Mouse (Mus musculus) lung, embryonic 16.5 days (tissue): ENCODE results near the gene Lmnb2. TPM values are rescaled to one million over a fixed set of nuclear protein-coding genes. Genes with fewer than 3 reads are reported as not detected.
A peak's percentile ranks its signal among the peaks of the same experiment; 100 is the strongest.

Source experiments
- ATAC-seq: fragments of 200-750 bp; cut with Nextera tagmentation; 2 replicates; pipeline ENCODE4 v1.8.0; 2017; ENCODE audit warnings: low read depth, mild to moderate bottlenecking, moderate library complexity
- H3K27ac ChIP-seq: fragments of 300-500 bp; sonication (generic); 2 replicates; pipeline ENCODE4 v1.5.1; 2014; ENCODE audit warnings: mild to moderate bottlenecking, control low read depth, low read length
- H3K27me3 ChIP-seq: fragments of 300-500 bp; sonication (generic); 2 replicates; pipeline ENCODE4 v1.6.1; 2014; ENCODE audit warnings: low read depth, low read length, mixed read lengths; ENCODE audit not compliant: control insufficient read depth, insufficient read depth
- H3K36me3 ChIP-seq: fragments of 300-500 bp; sonication (generic); 2 replicates; pipeline ENCODE4 v1.6.1; 2014; ENCODE audit warnings: low read length; ENCODE audit not compliant: control insufficient read depth, insufficient read depth
- H3K4me1 ChIP-seq: fragments of 300-500 bp; sonication (generic); replicated peaks from 2 replicates; pipeline ENCODE4 v1.6.1; 2014; ENCODE audit warnings: low read length, mixed read lengths; ENCODE audit not compliant: control insufficient read depth, insufficient read depth
- H3K4me2 ChIP-seq: fragments of 300-500 bp; sonication (generic); 2 replicates; pipeline ENCODE4 v1.6.1; 2014; ENCODE audit warnings: low read depth, low read length, control low read depth
- H3K4me3 ChIP-seq: fragments of 300-500 bp; sonication (generic); 2 replicates; pipeline ENCODE4 v1.5.1; 2014; ENCODE audit warnings: mild to moderate bottlenecking, low read length, control low read depth
- H3K9ac ChIP-seq: fragments of 300-500 bp; sonication (generic); 2 replicates; pipeline ENCODE4 v1.6.1; 2014; ENCODE audit warnings: low read length, control low read depth
- H3K9me3 ChIP-seq: fragments of 300-500 bp; sonication (generic); 2 replicates; pipeline ENCODE4 v1.6.1; 2016; ENCODE audit warnings: low read length; ENCODE audit not compliant: control insufficient read depth
- WGBS: fragments of 180-500 bp; shearing (Covaris S2); extraction: QIAGEN DNeasy Blood & Tissue Kit; methylation state at CpG from one replicate; pipeline ENCODE4 v1.1.7; 2014; 5-methylcytosine and 5-hydroxymethylcytosine counted together
- polyA plus RNA-seq: library from polyadenylated mRNA; unstranded; fragments of >200 nt; fragmentation: Nextera tagmentation; extraction: Ambion mirVana; gene quantifications from 2 replicates; pipeline ENCODE4 v1.2.1, GENCODE M21; 2015

Gene Lmnb2
- polyA plus RNA-seq, 1 experiment from 2014 or later: 52.6 TPM

- WGBS: 54% methylated on average over 3 of the region's 3 CpGs
- H3K4me3 ChIP-seq: no peak overlapping the region
- H3K4me2 ChIP-seq: no peak overlapping the region
- H3K36me3 ChIP-seq: peaks cover 8% of the 10 kb centered on the region; the same call in 1 of the 2 replicates
- no peaks in the 10 kb centered on the region for H3K9me3 ChIP-seq
- H3K4me1 ChIP-seq: peaks cover 27% of the 10 kb centered on the region
- peak overlapping the region; percentile 25 for H3K27ac ChIP-seq
- peak overlapping the region; percentile 27 for H3K9ac ChIP-seq
- H3K27me3 ChIP-seq: no peaks in the 10 kb centered on the region
- no peak for ATAC-seq
Measured at GRCm38 (mm10) chr10:80857848-80858247, 60.2 kb downstream of the Lmnb2 start.

GRCm38 (mm10) chr10:80857386-80857785, 60.7 kb downstream of the Lmnb2 start:
- peaks cover 27% of the 10 kb centered on the region for H3K4me1 ChIP-seq
- peak; percentile 26; the same call in 1 of the 2 replicates for ATAC-seq
- H3K36me3 ChIP-seq: peaks cover 10% of the 10 kb centered on the region
- peak overlapping the region; percentile 25 for H3K27ac ChIP-seq
- no peaks in the 10 kb centered on the region for H3K27me3 ChIP-seq
- no peaks in the 10 kb centered on the region for H3K9me3 ChIP-seq
- peak overlapping the region; percentile 27 for H3K9ac ChIP-seq
- H3K4me3 ChIP-seq: no peak overlapping the region
- 48% methylated on average over 8 of the region's 8 CpGs for WGBS
- no peak overlapping the region for H3K4me2 ChIP-seq

GRCm38 (mm10) chr10:80856908-80857307, 61.1 kb downstream of the Lmnb2 start:
- 56% methylated on average over 5 of the region's 5 CpGs for WGBS
- H3K36me3 ChIP-seq: peaks cover 12% of the 10 kb centered on the region
- no peak overlapping the region for H3K4me3 ChIP-seq
- H3K27ac ChIP-seq: peak overlapping the region; percentile 7; the same call in 1 of the 2 replicates
- H3K4me1 ChIP-seq: peaks cover 27% of the 10 kb centered on the region
- no peak overlapping the region for H3K4me2 ChIP-seq
- H3K27me3 ChIP-seq: no peaks in the 10 kb centered on the region
- H3K9me3 ChIP-seq: no peaks in the 10 kb centered on the region
- peak overlapping the region; percentile 17; the same call in 1 of the 2 replicates for H3K9ac ChIP-seq
- ATAC-seq: no peak

GRCm38 (mm10) chr10:80856267-80856666, 61.8 kb downstream of the Lmnb2 start:
- Histone ChIP-seq H3K4me2 (peak overlapping the region; percentile 100), H3K4me1 (peaks cover 27% of the 10 kb centered on the region), H3K9ac (peak overlapping the region; percentile 92), H3K27me3 (no peaks in the 10 kb centered on the region), H3K27ac (no peak overlapping the region; the same call in none of the 2 replicates), H3K4me3 (peak overlapping the region; percentile 94), H3K36me3 (peaks cover 11% of the 10 kb centered on the region), H3K9me3 (no peaks in the 10 kb centered on the region)
- WGBS: 46% methylated on average over 3 of the region's 3 CpGs
- no peak for ATAC-seq

- 21% methylated on average over 11 of the region's 11 CpGs for WGBS
- Histone ChIP-seq H3K36me3 (peaks cover 12% of the 10 kb centered on the region), H3K4me1 (peaks cover 27% of the 10 kb centered on the region), H3K4me3 (peak overlapping the region; percentile 94), H3K9ac (peak overlapping the region; percentile 92), H3K4me2 (peak overlapping the region; percentile 100), H3K9me3 (no peaks in the 10 kb centered on the region), H3K27ac (no peak overlapping the region; the same call in 1 of the 2 replicates), H3K27me3 (no peaks in the 10 kb centered on the region)
- no peak for ATAC-seq
Measured at GRCm38 (mm10) chr10:80855749-80856073, 62.3 kb downstream of the Lmnb2 start.

DNA sequence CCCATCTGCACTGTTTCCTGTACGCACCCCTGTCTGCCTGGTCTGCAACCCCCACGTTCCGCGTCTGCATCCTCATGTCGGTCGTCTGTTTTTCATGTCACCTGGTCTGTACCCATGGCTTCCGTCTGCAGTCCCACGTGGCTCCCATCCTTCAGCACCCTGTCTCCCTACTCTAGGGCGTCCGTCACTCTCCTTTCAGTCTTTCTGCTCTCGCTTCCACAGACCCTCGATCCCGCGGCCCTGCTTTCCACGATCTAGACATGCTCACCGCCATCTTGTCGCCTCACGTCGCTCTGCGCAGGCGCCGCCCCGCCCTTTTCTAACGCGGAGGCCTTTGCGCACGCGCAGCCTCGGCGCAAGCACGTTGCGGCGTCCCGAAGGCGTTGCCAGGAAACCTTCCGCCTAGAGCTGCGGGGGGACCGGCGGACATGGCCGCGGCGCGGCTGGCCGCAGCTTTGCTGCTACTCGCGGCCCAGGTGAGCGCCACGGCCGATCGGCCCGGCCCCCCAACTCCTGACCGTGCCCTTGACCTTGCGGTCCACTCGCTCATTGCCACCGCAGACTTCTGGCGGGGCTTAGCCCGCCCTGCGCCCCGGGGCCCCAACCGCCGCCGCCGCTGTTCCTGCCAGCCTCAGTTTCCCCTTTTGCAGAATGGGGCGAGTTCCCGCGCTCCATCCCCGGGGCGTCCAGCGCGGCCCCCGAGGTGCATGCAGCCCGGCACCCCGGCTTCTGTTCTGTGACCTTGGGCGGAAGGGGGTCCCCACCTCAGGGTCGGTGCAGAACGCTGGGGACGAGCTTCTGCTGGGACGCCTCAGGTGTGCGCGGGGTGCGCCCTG, 62.9 kb downstream of the Lmnb2 start, which contains the start of the genes Lsm7 and Sppl2b:
Gene Lsm7, minus strand, starts transcription at position 297 of the 836 bp plus-strand sequence.
Gene Sppl2b, plus strand, starts transcription at position 363 of the 836 bp plus-strand sequence.
- Histone ChIP-seq H3K9ac (peak within 1 kb of the TSS; percentile 92), H3K27ac (peak within 1 kb of the TSS; percentile 25)
- WGBS: under 1% methylated on average over 76 of the region's 81 CpGs

More for the DNA sequence above, 62.9 kb downstream of the Lmnb2 start, which contains the start of the genes Lsm7 and Sppl2b:
- Histone ChIP-seq H3K27me3 (no peaks in the 10 kb centered on the region), H3K4me3 (peak within 1 kb of the TSS; percentile 94), H3K36me3 (peaks cover 12% of the 10 kb centered on the region), H3K4me2 (peak within 1 kb of the TSS; percentile 100), H3K4me1 (peaks cover 27% of the 10 kb centered on the region), H3K9me3 (no peaks in the 10 kb centered on the region)
- peak; percentile 88 for ATAC-seq

Other genes with a start within 250 kb of the Lmnb2 start
- gene Mknk2, start 240.1 kb downstream of the Lmnb2 start, polyA plus RNA-seq: 66.3 and 82.1 TPM in 2 replicates
- gene Mob3a, start 216.3 kb downstream of the Lmnb2 start, polyA plus RNA-seq: 42.3 and 45.7 TPM in 2 replicates
- 23.6 and 26.8 TPM in 2 replicates for gene Izumo4, start 216.1 kb downstream of the Lmnb2 start, polyA plus RNA-seq
- 59.6 and 59.9 TPM in 2 replicates for gene Ap3d1, start 176.0 kb downstream of the Lmnb2 start, polyA plus RNA-seq
- gene Dot1l, start 163.0 kb downstream of the Lmnb2 start, polyA plus RNA-seq: 15.4 and 17.5 TPM in 2 replicates
- 60.9 and 75.7 TPM in 2 replicates for gene Sf3a2, start 120.0 kb downstream of the Lmnb2 start, polyA plus RNA-seq
- gene Plekhj1, start 119.6 kb downstream of the Lmnb2 start, polyA plus RNA-seq: 92.7 and 100 TPM in 2 replicates
- 0.13 TPM in 1 of 2 replicates, not detected in the other for gene Amh, start 113.0 kb downstream of the Lmnb2 start, polyA plus RNA-seq
- gene Jsrp1, start 104.7 kb downstream of the Lmnb2 start, polyA plus RNA-seq: 1.3 and 2.6 TPM in 2 replicates
- gene Oaz1, start 91.6 kb downstream of the Lmnb2 start, polyA plus RNA-seq: 1,799 and 1,972 TPM in 2 replicates
- gene Lingo3, start 74.2 kb downstream of the Lmnb2 start, polyA plus RNA-seq: 0.15 and 0.44 TPM in 2 replicates
- 193 and 234 TPM in 2 replicates for gene Lsm7, start 63.0 kb downstream of the Lmnb2 start, polyA plus RNA-seq
- 43.0 and 43.2 TPM in 2 replicates for gene Sppl2b, start 63.0 kb downstream of the Lmnb2 start, polyA plus RNA-seq
- gene Tmprss9, start 46.4 kb downstream of the Lmnb2 start, polyA plus RNA-seq: 0.08 TPM in 1 of 2 replicates, not detected in the other
- gene Timm13, start 17.3 kb downstream of the Lmnb2 start, polyA plus RNA-seq: 284 and 297 TPM in 2 replicates
- gene Gadd45b, start 11.8 kb upstream of the Lmnb2 start, polyA plus RNA-seq: 57.3 and 63.6 TPM in 2 replicates
- 5.1 and 5.7 TPM in 2 replicates for gene Gng7, start 96.7 kb upstream of the Lmnb2 start, polyA plus RNA-seq
- 0.11 and 0.72 TPM in 2 replicates for gene Diras1, start 107.4 kb upstream of the Lmnb2 start, polyA plus RNA-seq
- gene Slc39a3, start 119.2 kb upstream of the Lmnb2 start, polyA plus RNA-seq: 19.4 and 20.8 TPM in 2 replicates
- gene Sgta, start 141.9 kb upstream of the Lmnb2 start, polyA plus RNA-seq: 183 and 187 TPM in 2 replicates
- 44.2 and 45.0 TPM in 2 replicates for gene Thop1, start 151.8 kb upstream of the Lmnb2 start, polyA plus RNA-seq
- gene Creb3l3, start 180.6 kb upstream of the Lmnb2 start, polyA plus RNA-seq: 0.34 and 1.0 TPM in 2 replicates
- 144 and 151 TPM in 2 replicates for gene Map2k2, start 187.7 kb upstream of the Lmnb2 start, polyA plus RNA-seq
- 31.5 and 31.6 TPM in 2 replicates for gene Zbtb7a, start 217.0 kb upstream of the Lmnb2 start, polyA plus RNA-seq
- gene Pias4, start 249.7 kb upstream of the Lmnb2 start, polyA plus RNA-seq: 35.5 and 41.8 TPM in 2 replicates